Mouse (Mus musculus) forebrain, embryonic 11.5 days (tissue): ENCODE measurements at regions not wholly inside any gene's neighbourhood (a gene's known extent, or its start where the extent isn't known, plus 50 kb on each side); places are given as distances from the start of the nearest gene placed in this dataset.

Experiments used
- ATAC-seq: fragments of 200-750 bp; cut with Nextera tagmentation; replicated peaks from 2 replicates; pipeline ENCODE4 v1.8.0; 2017; ENCODE audit warnings: moderate TSS enrichment; ENCODE audit not compliant: low FRiP score
- DNase-seq: peaks from one replicate; pipeline ENCODE4 v3.0.0-alpha.2; 2017; ENCODE audit warnings: low spot score
- H3K27ac ChIP-seq: fragments of 300-500 bp; sonication (generic); 2 replicates; pipeline ENCODE4 v1.5.1; 2014; ENCODE audit warnings: low read depth, low read length
- H3K27me3 ChIP-seq: fragments of 300-500 bp; sonication (generic); 2 replicates; pipeline ENCODE4 v1.6.1; 2014; ENCODE audit warnings: mild to moderate bottlenecking, low read length, mixed read lengths; ENCODE audit not compliant: control insufficient read depth, insufficient read depth
- H3K36me3 ChIP-seq: fragments of 300-500 bp; sonication (generic); 2 replicates; pipeline ENCODE4 v1.6.1; 2014; ENCODE audit warnings: mild to moderate bottlenecking, low read length, moderate library complexity, mixed read lengths; ENCODE audit not compliant: control insufficient read depth, insufficient read depth
- H3K4me1 ChIP-seq: fragments of 300-500 bp; sonication (generic); replicated peaks from 2 replicates; pipeline ENCODE4 v1.6.1; 2014; ENCODE audit warnings: low read length, mixed read lengths; ENCODE audit not compliant: control insufficient read depth, insufficient read depth
- H3K4me2 ChIP-seq: fragments of 300-500 bp; sonication (generic); 2 replicates; pipeline ENCODE4 v1.6.1; 2014; ENCODE audit warnings: low read depth, mild to moderate bottlenecking, low read length, moderate library complexity, mixed read lengths; ENCODE audit not compliant: severe bottlenecking
- H3K4me3 ChIP-seq: fragments of 300-500 bp; sonication (generic); 2 replicates; pipeline ENCODE4 v1.5.1; 2014; ENCODE audit warnings: low read depth, low read length
- H3K9ac ChIP-seq: fragments of 300-500 bp; sonication (generic); 2 replicates; pipeline ENCODE4 v1.6.1; 2014; ENCODE audit warnings: low read length
- H3K9me3 ChIP-seq: fragments of 300-500 bp; sonication (generic); 2 replicates; pipeline ENCODE4 v1.6.1; 2016; ENCODE audit warnings: low read length, mixed read lengths; ENCODE audit not compliant: control insufficient read depth
- WGBS: fragments of 180-500 bp; shearing (Covaris S2); extraction: QIAGEN DNeasy Blood & Tissue Kit; methylation state at CpG from one replicate; pipeline ENCODE4 v1.1.7; 2014; 5-methylcytosine and 5-hydroxymethylcytosine counted together

GRCm38 (mm10) chr6:41118201-41118976, 83.1 kb upstream of the 2210010C04Rik start:
- whole genome bisulfite sequencing: 15% methylated on average over 7 of the region's 7 CpGs
- Histone ChIP-seq H3K4me2 (no peak overlapping the region), H3K36me3 (no peaks in the 10 kb centered on the region), H3K27me3 (no peaks in the 10 kb centered on the region), H3K27ac (no peak overlapping the region), H3K4me1 (no peaks in the 10 kb centered on the region), H3K4me3 (no peak overlapping the region), H3K9me3 (no peaks in the 10 kb centered on the region), H3K9ac (no peak overlapping the region)
- ATAC-seq (peak; percentile 66), DNase-seq (peak; percentile 66)

GRCm38 (mm10) chr6:41113943-41114342, 78.6 kb upstream of the 2210010C04Rik start:
- WGBS: 61% methylated on average over 1 of the region's 1 CpGs
- no peak overlapping the region for H3K9ac ChIP-seq

GRCm38 (mm10) chr6:41112861-41113610, 77.7 kb upstream of the 2210010C04Rik start:
- Histone ChIP-seq H3K4me2 (no peak overlapping the region), H3K27ac (no peak overlapping the region), H3K36me3 (no peaks in the 10 kb centered on the region), H3K4me3 (no peak overlapping the region), H3K9me3 (no peaks in the 10 kb centered on the region), H3K4me1 (no peaks in the 10 kb centered on the region), H3K9ac (no peak overlapping the region), H3K27me3 (no peaks in the 10 kb centered on the region)
- 46% methylated on average over 7 of the region's 7 CpGs for WGBS
- peak; percentile 64 for DNase-seq
- ATAC-seq: peak; percentile 33; the same call in 1 of the 2 replicates

More at GRCm38 (mm10) chr6:41113943-41114342, 78.6 kb upstream of the 2210010C04Rik start:
- H3K4me3 ChIP-seq: no peak overlapping the region
- H3K36me3 ChIP-seq: no peaks in the 10 kb centered on the region
- H3K4me1 ChIP-seq: no peaks in the 10 kb centered on the region
- DNase-seq (no peak), ATAC-seq (no peak)
- H3K27me3 ChIP-seq: no peaks in the 10 kb centered on the region
- H3K4me2 ChIP-seq: no peak overlapping the region
- H3K9me3 ChIP-seq: no peaks in the 10 kb centered on the region
- H3K27ac ChIP-seq: no peak overlapping the region

- H3K4me2 ChIP-seq: no peak overlapping the region
- no peak for DNase-seq
- no peak overlapping the region for H3K4me3 ChIP-seq
- H3K9me3 ChIP-seq: no peaks in the 10 kb centered on the region
- no peaks in the 10 kb centered on the region for H3K36me3 ChIP-seq
- no peaks in the 10 kb centered on the region for H3K27me3 ChIP-seq
- no peaks in the 10 kb centered on the region for H3K4me1 ChIP-seq
- ATAC-seq: no peak
- H3K27ac ChIP-seq: no peak overlapping the region
- no peak overlapping the region for H3K9ac ChIP-seq
Observed at GRCm38 (mm10) chr6:41111829-41112228, 76.5 kb upstream of the 2210010C04Rik start.

GRCm38 (mm10) chr6:41108897-41109296, 73.6 kb upstream of the 2210010C04Rik start:
- WGBS: 79% methylated on average over 1 of the region's 1 CpGs
- Histone ChIP-seq H3K4me1 (no peaks in the 10 kb centered on the region), H3K36me3 (no peaks in the 10 kb centered on the region), H3K27ac (no peak overlapping the region), H3K4me3 (no peak overlapping the region), H3K4me2 (no peak overlapping the region), H3K9ac (no peak overlapping the region), H3K27me3 (no peaks in the 10 kb centered on the region), H3K9me3 (no peaks in the 10 kb centered on the region)
- ATAC-seq (no peak), DNase-seq (no peak)

- Histone ChIP-seq H3K9me3 (no peaks in the 10 kb centered on the region), H3K36me3 (no peaks in the 10 kb centered on the region), H3K4me1 (no peaks in the 10 kb centered on the region), H3K4me2 (no peak overlapping the region), H3K9ac (no peak overlapping the region), H3K27ac (no peak overlapping the region), H3K27me3 (no peaks in the 10 kb centered on the region), H3K4me3 (no peak overlapping the region)
- no peak for DNase-seq
- WGBS: 89% methylated on average over 6 of the region's 6 CpGs
- ATAC-seq: no peak; the same call in 1 of the 2 replicates
Observed at GRCm38 (mm10) chr6:41103689-41104400, 68.5 kb upstream of the 2210010C04Rik start.

GRCm38 (mm10) chr6:41101997-41102396, 66.7 kb upstream of the 2210010C04Rik start:
- H3K4me2 ChIP-seq: no peak overlapping the region
- WGBS: 85% methylated on average over 2 of the region's 2 CpGs
- no peak overlapping the region for H3K4me3 ChIP-seq
- no peak for ATAC-seq
- no peak overlapping the region for H3K9ac ChIP-seq
- no peaks in the 10 kb centered on the region for H3K4me1 ChIP-seq
- no peak overlapping the region for H3K27ac ChIP-seq
- DNase-seq: no peak
- no peaks in the 10 kb centered on the region for H3K9me3 ChIP-seq
- no peaks in the 10 kb centered on the region for H3K27me3 ChIP-seq
- no peaks in the 10 kb centered on the region for H3K36me3 ChIP-seq

- 90% methylated on average over 2 of the region's 2 CpGs for WGBS
- Histone ChIP-seq H3K4me2 (no peak overlapping the region), H3K36me3 (no peaks in the 10 kb centered on the region), H3K27ac (no peak overlapping the region), H3K9me3 (no peaks in the 10 kb centered on the region), H3K4me1 (no peaks in the 10 kb centered on the region), H3K9ac (no peak overlapping the region), H3K4me3 (no peak overlapping the region), H3K27me3 (no peaks in the 10 kb centered on the region)
- DNase-seq (no peak), ATAC-seq (no peak)
Observed at GRCm38 (mm10) chr6:41100258-41100657, 64.9 kb upstream of the 2210010C04Rik start.
